Mouse (Mus musculus): Measurements from ENCODE around the gene Gm21969.

- TF ChIP-seq POLR2A (IDR thresholded peaks at IDR 0.05; ENCODE audit: borderline replicate concordance, control insufficient read depth, low read depth, low read length) = no peak
- no peak for TF ChIP-seq CTCF (IDR thresholded peaks at IDR 0.05; ENCODE audit: control insufficient read depth, insufficient read depth, low read length)
Observed at GRCm38 (mm10) chr4:139638356-139638755, 35.4 kb downstream of the Gm21969 start.

All from bone marrow, adult 2 months (tissue).